Comparison of ENCODE assay signal across 8 mouse cellular contexts in genomic region chr2:31700545-31701446, GRCm38 (mm10). TPM values are rescaled to one million over a fixed set of nuclear protein-coding genes. Genes with fewer than 3 reads are reported as not detected.
DNase-seq lines count a peak whose midpoint lies in the region; ATAC-seq lines count a peak whose summit lies in the region.
"Had no signal": no experiment of that assay in that cellular context is flagged by ENCODE, and none has a peak within 500 bp of the region (broad histone marks: within the 10 kb centered on the region; RNA-seq: fewer than 3 reads in every experiment).

No protein-coding gene starts in this region.

- H3K4me2 ChIP-seq in limb, embryonic 11.5 days (ENCODE audit: low read depth, severe bottlenecking): no peak overlapping the region

- H3K36me3 ChIP-seq in limb, embryonic 11.5 days (ENCODE audit: control insufficient read depth, insufficient read depth, low read length): no peaks in the 10 kb centered on the region

- DNase-seq in kidney, postnatal 25 days: peak; percentile 10 to 44
- DNase-seq in kidney, postnatal 14 days: no peak
- DNase-seq in embryo, embryonic 11 days: peak; percentile 66
- peak; percentile 53 for DNase-seq in limb, embryonic 11.5 days (ENCODE audit: low spot score)
- DNase-seq in retina, postnatal 1 day: peak; percentile 20
- no peak for DNase-seq in ovary, postnatal 14 days (ENCODE audit: low spot score)
- DNase-seq in T-cell, adult 2 months (ENCODE audit: low spot score): no peak
- DNase-seq: adrenal gland, postnatal 25 days had no signal

- H3K4me1 ChIP-seq in limb, embryonic 11.5 days (ENCODE audit: control insufficient read depth, insufficient read depth, low read length): no peaks in the 10 kb centered on the region

- H3K9ac ChIP-seq in limb, embryonic 11.5 days (ENCODE audit: low read length): no peak overlapping the region

- H3K4me3 ChIP-seq in limb, embryonic 11.5 days (ENCODE audit: low read depth, low read length): no peak overlapping the region

- ATAC-seq in limb, embryonic 11.5 days (ENCODE audit: insufficient number of reproducible peaks, low FRiP score, low TSS enrichment, low read depth): no peak

- WGBS in limb, embryonic 11.5 days: 57% methylated on average over 7 of the region's 7 CpGs

- H3K9me3 ChIP-seq in limb, embryonic 11.5 days (ENCODE audit: control insufficient read depth, low read length): no peaks in the 10 kb centered on the region

- no peak overlapping the region for H3K27ac ChIP-seq in limb, embryonic 11.5 days (replicated peaks; ENCODE audit: low read depth, low read length)

- no peaks in the 10 kb centered on the region for H3K27me3 ChIP-seq in limb, embryonic 11.5 days (ENCODE audit: control insufficient read depth, insufficient read depth, low read length)

RNA-seq across cellular contexts. Expression of gene Abl1, which starts 12.6 kb away (rescaled TPM):
- polyA plus RNA-seq in limb, embryonic 11.5 days (2014; fragmentation: Nextera tagmentation; extraction: Ambion mirVana): 57.7 and 60.7 TPM in 2 replicates

RNA-seq across cellular contexts. Expression of gene Exosc2, which starts 30.3 kb away (rescaled TPM):
- polyA plus RNA-seq in limb, embryonic 11.5 days (2014; fragmentation: Nextera tagmentation; extraction: Ambion mirVana): 86.2 and 91.5 TPM in 2 replicates

Comparison
In these comparisons a context has a peak if more than half of its experiments do, and no peak if none do; other contexts are left out.
1. DNase-seq: peak in kidney, postnatal 25 days (2 of 2), embryo, embryonic 11 days (single experiment), limb, embryonic 11.5 days (single experiment) and retina, postnatal 1 day (single experiment); none in kidney, postnatal 14 days (single experiment), ovary, postnatal 14 days (single experiment) and T-cell, adult 2 months (single experiment).